Mouse (Mus musculus) ZHBTc4 (cell line): ENCODE measurements at regions not wholly inside any gene's neighbourhood (a gene's known extent, or its start where the extent isn't known, plus 50 kb on each side); places are given as distances from the start of the nearest gene placed in this dataset.
A peak's percentile ranks its signal among the peaks of the same experiment; 100 is the strongest.

Experiments
- DNase-seq: peaks from one replicate; pipeline ENCODE4 v3.0.0-alpha.2; 2011; ENCODE audit warnings: low read depth, low spot score

- peak; percentile 64 for DNase-seq
Measured at GRCm38 (mm10) chrX:77980676-77981075, 55.8 kb upstream of the 5430402E10Rik start.
